Comparison of ENCODE assay signal across 11 mouse cellular contexts in the genomic region with DNA sequence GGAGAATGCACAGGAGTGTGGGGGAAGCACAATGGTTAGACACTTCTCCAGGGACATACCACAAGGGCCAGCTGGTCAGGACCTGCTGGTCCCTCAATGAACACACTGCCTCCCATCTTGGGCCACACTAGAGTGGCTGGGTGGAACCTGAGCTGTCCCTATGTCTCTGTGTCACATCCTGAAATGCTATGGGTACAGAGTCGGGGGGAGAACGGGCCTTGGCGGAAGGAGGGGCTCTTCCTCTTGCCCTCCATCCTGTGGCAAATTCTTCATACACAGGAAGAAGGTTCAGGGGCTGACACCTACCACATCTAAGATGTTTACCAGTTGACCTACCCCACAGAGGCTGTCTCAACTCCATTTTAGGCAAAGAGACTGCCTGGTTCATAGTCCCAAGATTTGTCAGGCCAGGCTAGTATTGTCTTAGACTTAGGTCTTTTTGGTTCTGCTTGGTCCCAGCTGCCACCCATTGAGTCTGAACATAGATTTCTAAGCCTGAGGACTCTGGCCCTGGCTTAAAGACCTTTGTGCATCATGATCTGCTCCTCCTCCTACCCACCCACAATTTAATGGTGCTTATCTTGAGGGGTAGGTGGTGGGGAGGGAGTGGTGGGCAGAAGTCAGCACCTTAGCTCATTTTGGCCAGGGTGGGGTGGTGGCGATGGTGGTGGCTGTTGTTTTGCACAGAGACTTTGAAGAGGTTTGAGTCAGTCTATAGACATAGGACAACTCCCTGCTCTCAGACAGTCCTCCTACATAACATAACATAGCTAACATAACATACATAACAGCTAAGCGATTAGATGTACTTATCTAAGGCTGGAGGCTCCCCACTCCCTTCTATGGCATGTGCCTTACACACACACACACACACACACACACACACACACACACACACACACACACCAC.
DNase-seq lines count a peak whose midpoint lies in the region; ATAC-seq lines count a peak whose summit lies in the region.
"Had no signal": no experiment of that assay in that cellular context is flagged by ENCODE, and none has a peak within 500 bp of the region (broad histone marks: within the 10 kb centered on the region; RNA-seq: fewer than 3 reads in every experiment).

No protein-coding gene starts in this region.

- H3K27me3 ChIP-seq in liver, embryonic 11.5 days (replicated peaks; ENCODE audit: control insufficient read depth, insufficient read depth, low read length): no peaks in the 10 kb centered on the region
- no peaks in the 10 kb centered on the region for H3K27me3 ChIP-seq in midbrain, embryonic 11.5 days (ENCODE audit: control insufficient read depth, insufficient read depth, low read length)
- no peaks in the 10 kb centered on the region for H3K27me3 ChIP-seq in limb, embryonic 10.5 days (ENCODE audit: low read depth, poor library complexity, severe bottlenecking)

- H3K4me3 ChIP-seq in liver, embryonic 11.5 days (ENCODE audit: low read depth, low read length): no peak overlapping the region
- H3K4me3 ChIP-seq in midbrain, embryonic 11.5 days (ENCODE audit: low read depth, low read length): no peak overlapping the region
- no peak overlapping the region for H3K4me3 ChIP-seq in limb, embryonic 10.5 days
- H3K4me3 ChIP-seq: left cerebral cortex, adult 2 months had no signal

- no peaks in the 10 kb centered on the region for H3K36me3 ChIP-seq in liver, embryonic 11.5 days (ENCODE audit: control insufficient read depth, insufficient read depth, low read length)
- H3K36me3 ChIP-seq in midbrain, embryonic 11.5 days (ENCODE audit: control insufficient read depth, insufficient read depth, low read length): no peaks in the 10 kb centered on the region
- no peaks in the 10 kb centered on the region for H3K36me3 ChIP-seq in limb, embryonic 10.5 days

- ATAC-seq in liver, embryonic 11.5 days (replicated peaks; ENCODE audit: low FRiP score): peak; percentile 39
- peak; percentile 70 for ATAC-seq in activated CD4-positive, CD25-positive, alpha-beta regulatory T cell, adult 4 months
- peak; percentile 42 for ATAC-seq in megakaryocyte, adult 5-6 weeks (ENCODE audit: poor library complexity, severe bottlenecking)
- no peak for ATAC-seq in midbrain, embryonic 11.5 days (ENCODE audit: low FRiP score)
- ATAC-seq: hindbrain, postnatal 0 days had no signal

- DNase-seq in liver, embryonic 11.5 days (ENCODE audit: low spot score): no peak
- DNase-seq in liver: no peak
- DNase-seq in thymus, postnatal 0 days (ENCODE audit: low spot score): peak; percentile 90
- no peak for DNase-seq in midbrain, embryonic 11.5 days (ENCODE audit: low spot score, missing footprints)
- DNase-seq in limb, embryonic 10.5 days (ENCODE audit: low spot score): no peak
- no peak for DNase-seq in layer of hippocampus, postnatal 36 days
- DNase-seq: kidney, postnatal 10 days had no signal

- 65% methylated on average over 5 of the region's 5 CpGs for WGBS in liver, embryonic 11.5 days
- 90% methylated on average over 5 of the region's 5 CpGs for WGBS in midbrain, embryonic 11.5 days
- WGBS in limb, embryonic 10.5 days: 89% methylated on average over 5 of the region's 5 CpGs

- H3K9ac ChIP-seq in liver, embryonic 11.5 days (ENCODE audit: low read depth, low read length): 0 out of 2 replicates have a peak overlapping the region, but pooled peaks have one; percentile 20
- H3K9ac ChIP-seq in midbrain, embryonic 11.5 days (ENCODE audit: low read length): no peak overlapping the region

- peak overlapping the region; percentile 54; the same call in 1 of the 2 replicates for H3K27ac ChIP-seq in liver, embryonic 11.5 days (ENCODE audit: low read depth, low read length)
- H3K27ac ChIP-seq in midbrain, embryonic 11.5 days (ENCODE audit: low read depth, low read length): no peak overlapping the region
- H3K27ac ChIP-seq in limb, embryonic 10.5 days: no peak overlapping the region
- H3K27ac ChIP-seq: hindbrain, postnatal 0 days; left cerebral cortex, adult 2 months had no signal

- H3K4me1 ChIP-seq in liver, embryonic 11.5 days (replicated peaks; ENCODE audit: control insufficient read depth, insufficient read depth, low read length): peaks cover 11% of the 10 kb centered on the region
- H3K4me1 ChIP-seq in midbrain, embryonic 11.5 days (ENCODE audit: control insufficient read depth, insufficient read depth, low read length): no peaks in the 10 kb centered on the region
- H3K4me1 ChIP-seq in limb, embryonic 10.5 days: 0 out of 2 replicates have a peak, but pooled peaks cover 5% of the 10 kb centered on the region

- H3K4me2 ChIP-seq in liver, embryonic 11.5 days: peak overlapping the region; percentile 19
- H3K4me2 ChIP-seq in midbrain, embryonic 11.5 days: no peak overlapping the region

- no peaks in the 10 kb centered on the region; the same call in 1 of the 2 replicates for H3K9me3 ChIP-seq in liver, embryonic 11.5 days (ENCODE audit: control insufficient read depth, low read length)
- H3K9me3 ChIP-seq in midbrain, embryonic 11.5 days (ENCODE audit: control insufficient read depth, low read length): no peaks in the 10 kb centered on the region
- H3K9me3 ChIP-seq in limb, embryonic 10.5 days (replicated peaks): no peaks in the 10 kb centered on the region
